Mouse (Mus musculus) hindbrain, embryonic 15.5 days (tissue): ENCODE measurements around the gene Gm37240. TPM values are rescaled to one million over a fixed set of nuclear protein-coding genes. Genes with fewer than 3 reads are reported as not detected.

Experiments used
- ATAC-seq: fragments of 200-750 bp; cut with Nextera tagmentation; 2 replicates; pipeline ENCODE4 v1.8.0; 2017; ENCODE audit warnings: low read depth, moderate number of reproducible peaks, moderate TSS enrichment; ENCODE audit not compliant: low FRiP score
- H3K27ac ChIP-seq: fragments of 300-500 bp; sonication (generic); replicated peaks from 2 replicates; pipeline ENCODE4 v1.5.1; 2015; ENCODE audit warnings: mild to moderate bottlenecking, inconsistent platforms
- H3K27me3 ChIP-seq: fragments of 300-500 bp; sonication (generic); 2 replicates; pipeline ENCODE4 v1.6.1; 2015; ENCODE audit warnings: control low read depth, inconsistent platforms
- H3K36me3 ChIP-seq: fragments of 300-500 bp; sonication (generic); 2 replicates; pipeline ENCODE4 v1.6.1; 2015; ENCODE audit warnings: control low read depth, inconsistent platforms
- H3K4me1 ChIP-seq: fragments of 300-500 bp; sonication (generic); replicated peaks from 2 replicates; pipeline ENCODE4 v1.6.1; 2015; ENCODE audit warnings: control low read depth, inconsistent platforms
- H3K4me2 ChIP-seq: fragments of 300-500 bp; sonication (generic); 2 replicates; pipeline ENCODE4 v1.6.1; 2015; ENCODE audit warnings: moderate library complexity, mild to moderate bottlenecking, inconsistent platforms
- H3K4me3 ChIP-seq: fragments of 300-500 bp; sonication (generic); 2 replicates; pipeline ENCODE4 v1.5.1; 2015; ENCODE audit warnings: mild to moderate bottlenecking, inconsistent platforms
- H3K9ac ChIP-seq: fragments of 300-500 bp; sonication (generic); 2 replicates; pipeline ENCODE4 v1.6.1; 2015; ENCODE audit warnings: inconsistent platforms
- H3K9me3 ChIP-seq: fragments of 300-500 bp; sonication (generic); 2 replicates; pipeline ENCODE4 v1.6.1; 2016; ENCODE audit warnings: control low read depth, inconsistent platforms
- WGBS: fragments of 180-500 bp; shearing (Covaris S2); methylation state at CpG from one replicate; pipeline ENCODE4 v1.1.7; 2015; 5-methylcytosine and 5-hydroxymethylcytosine counted together
- polyA plus RNA-seq: library from polyadenylated mRNA; unstranded; fragments of >200 nt; fragmentation: Nextera tagmentation; extraction: Ambion mirVana; gene quantifications from 2 replicates; pipeline ENCODE4 v1.2.1, GENCODE M21; 2015

Gene Gm37240
- polyA plus RNA-seq, 1 experiment from 2014 or later: 0.87 TPM

GRCm38 (mm10) chr3:85521311-85521907 is 365.9 kb downstream of the Gm37240 start:
- Histone ChIP-seq H3K27ac (no peak overlapping the region), H3K4me3 (no peak overlapping the region), H3K4me2 (no peak overlapping the region), H3K9ac (no peak overlapping the region), H3K9me3 (no peaks in the 10 kb centered on the region), H3K4me1 (peaks cover 4% of the 10 kb centered on the region), H3K27me3 (no peaks in the 10 kb centered on the region), H3K36me3 (no peaks in the 10 kb centered on the region)
- WGBS: 77% methylated on average over 1 of the region's 1 CpGs
- no peak for ATAC-seq

GRCm38 (mm10) chr3:85518668-85519067 is 368.6 kb downstream of the Gm37240 start:
- Histone ChIP-seq H3K27ac (no peak overlapping the region), H3K4me2 (no peak overlapping the region), H3K36me3 (no peaks in the 10 kb centered on the region), H3K9me3 (no peaks in the 10 kb centered on the region), H3K27me3 (no peaks in the 10 kb centered on the region), H3K4me1 (peaks cover 7% of the 10 kb centered on the region), H3K4me3 (no peak overlapping the region), H3K9ac (no peak overlapping the region)
- ATAC-seq: no peak
- 79% methylated on average over 8 of the region's 8 CpGs for WGBS

- Histone ChIP-seq H3K27ac (no peak overlapping the region), H3K9me3 (no peaks in the 10 kb centered on the region), H3K4me1 (peaks cover 7% of the 10 kb centered on the region), H3K36me3 (no peaks in the 10 kb centered on the region), H3K27me3 (no peaks in the 10 kb centered on the region), H3K4me2 (no peak overlapping the region), H3K4me3 (no peak overlapping the region), H3K9ac (no peak overlapping the region)
- WGBS: 87% methylated on average over 1 of the region's 1 CpGs
- no peak for ATAC-seq
These were observed 369.2 kb downstream of the Gm37240 start for GRCm38 (mm10) chr3:85518072-85518471.

- H3K27ac ChIP-seq: no peak overlapping the region
- no peak overlapping the region for H3K4me3 ChIP-seq
- 69% methylated on average over 11 of the region's 11 CpGs for WGBS
- H3K4me2 ChIP-seq: no peak overlapping the region
- H3K4me1 ChIP-seq: peaks cover 7% of the 10 kb centered on the region
- H3K27me3 ChIP-seq: no peaks in the 10 kb centered on the region
- H3K36me3 ChIP-seq: no peaks in the 10 kb centered on the region
- no peak overlapping the region for H3K9ac ChIP-seq
- ATAC-seq: no peak
- H3K9me3 ChIP-seq: no peaks in the 10 kb centered on the region
These were observed 370.4 kb downstream of the Gm37240 start for GRCm38 (mm10) chr3:85516739-85517396.

- no peaks in the 10 kb centered on the region for H3K36me3 ChIP-seq
- no peak for ATAC-seq
- no peak overlapping the region for H3K9ac ChIP-seq
- H3K27me3 ChIP-seq: no peaks in the 10 kb centered on the region
- H3K4me3 ChIP-seq: no peak overlapping the region
- H3K4me1 ChIP-seq: peaks cover 7% of the 10 kb centered on the region
- H3K9me3 ChIP-seq: no peaks in the 10 kb centered on the region
- H3K4me2 ChIP-seq: no peak overlapping the region
- H3K27ac ChIP-seq: no peak overlapping the region
- 76% methylated on average over 11 of the region's 11 CpGs for WGBS
These were observed 372.6 kb downstream of the Gm37240 start for GRCm38 (mm10) chr3:85514700-85515099.

GRCm38 (mm10) chr3:85508717-85509279 is 378.5 kb downstream of the Gm37240 start:
- Histone ChIP-seq H3K36me3 (no peaks in the 10 kb centered on the region), H3K4me3 (no peak overlapping the region), H3K4me1 (no peaks in the 10 kb centered on the region), H3K27ac (no peak overlapping the region), H3K9me3 (no peaks in the 10 kb centered on the region), H3K9ac (no peak overlapping the region), H3K4me2 (no peak overlapping the region), H3K27me3 (no peaks in the 10 kb centered on the region)
- no peak for ATAC-seq
- 88% methylated on average over 5 of the region's 5 CpGs for WGBS

GRCm38 (mm10) chr3:85500096-85500495 is 387.2 kb downstream of the Gm37240 start:
- Histone ChIP-seq H3K9ac (no peak overlapping the region), H3K4me1 (no peaks in the 10 kb centered on the region), H3K9me3 (no peaks in the 10 kb centered on the region), H3K36me3 (no peaks in the 10 kb centered on the region), H3K27me3 (no peaks in the 10 kb centered on the region), H3K4me3 (no peak overlapping the region), H3K27ac (no peak overlapping the region), H3K4me2 (no peak overlapping the region)
- 59% methylated on average over 3 of the region's 3 CpGs for WGBS
- no peak for ATAC-seq

GRCm38 (mm10) chr3:85496146-85496545 is 391.2 kb downstream of the Gm37240 start:
- Histone ChIP-seq H3K4me2 (no peak overlapping the region), H3K36me3 (no peaks in the 10 kb centered on the region), H3K9me3 (no peaks in the 10 kb centered on the region), H3K9ac (no peak overlapping the region), H3K4me1 (no peaks in the 10 kb centered on the region), H3K27ac (no peak overlapping the region), H3K4me3 (no peak overlapping the region), H3K27me3 (no peaks in the 10 kb centered on the region)
- ATAC-seq: no peak
- 51% methylated on average over 4 of the region's 4 CpGs for WGBS

GRCm38 (mm10) chr3:85493796-85494195 is 393.5 kb downstream of the Gm37240 start:
- Histone ChIP-seq H3K36me3 (no peaks in the 10 kb centered on the region), H3K9ac (no peak overlapping the region), H3K27ac (no peak overlapping the region), H3K9me3 (no peaks in the 10 kb centered on the region), H3K4me1 (no peaks in the 10 kb centered on the region), H3K4me2 (no peak overlapping the region), H3K27me3 (no peaks in the 10 kb centered on the region), H3K4me3 (no peak overlapping the region)
- ATAC-seq: no peak
- 84% methylated on average over 8 of the region's 8 CpGs for WGBS

GRCm38 (mm10) chr3:85490204-85490603 is 397.1 kb downstream of the Gm37240 start:
- Histone ChIP-seq H3K36me3 (no peaks in the 10 kb centered on the region), H3K4me3 (no peak overlapping the region), H3K4me2 (no peak overlapping the region), H3K4me1 (no peaks in the 10 kb centered on the region), H3K27ac (no peak overlapping the region), H3K27me3 (no peaks in the 10 kb centered on the region), H3K9ac (no peak overlapping the region), H3K9me3 (no peaks in the 10 kb centered on the region)
- 92% methylated on average over 3 of the region's 3 CpGs for WGBS
- no peak for ATAC-seq

- Histone ChIP-seq H3K27me3 (no peaks in the 10 kb centered on the region), H3K36me3 (no peaks in the 10 kb centered on the region), H3K9ac (no peak overlapping the region), H3K27ac (no peak overlapping the region), H3K4me1 (no peaks in the 10 kb centered on the region), H3K4me2 (no peak overlapping the region), H3K9me3 (no peaks in the 10 kb centered on the region), H3K4me3 (no peak overlapping the region)
- ATAC-seq: no peak
- 72% methylated on average over 6 of the region's 6 CpGs for WGBS
These were observed 399.9 kb downstream of the Gm37240 start for GRCm38 (mm10) chr3:85487379-85487778.

GRCm38 (mm10) chr3:85485536-85486190 is 401.7 kb downstream of the Gm37240 start:
- H3K9me3 ChIP-seq: no peaks in the 10 kb centered on the region
- 69% methylated on average over 3 of the region's 3 CpGs for WGBS
- no peak overlapping the region for H3K4me3 ChIP-seq
- H3K36me3 ChIP-seq: no peaks in the 10 kb centered on the region
- H3K9ac ChIP-seq: no peak overlapping the region
- no peak overlapping the region for H3K4me2 ChIP-seq
- H3K27ac ChIP-seq: no peak overlapping the region
- no peak for ATAC-seq
- no peaks in the 10 kb centered on the region for H3K27me3 ChIP-seq
- H3K4me1 ChIP-seq: no peaks in the 10 kb centered on the region
